Mouse (Mus musculus): ENCODE results near the gene Mbd6. TPM values are rescaled to one million over a fixed set of nuclear protein-coding genes. Genes with fewer than 3 reads are reported as not detected.
A peak's percentile ranks its signal among the peaks of the same experiment; 100 is the strongest.
"Not testable (repeated sequence)": the region's sequence is repeated elsewhere in the genome, so short reads cannot be mapped to it uniquely, and the experiment has no call there.

Gene Mbd6
- total RNA-seq, 2 experiments from 2014 or later = 6.1 to 33.0 TPM

- not testable (repeated sequence) for ATAC-seq (replicated peaks; ENCODE audit: low FRiP score, poor library complexity, severe bottlenecking)
Measured at GRCm38 (mm10) chr10:127314950-127315349, 26.1 kb upstream of the Mbd6 start.

GRCm38 (mm10) chr10:127313516-127313915, 24.7 kb upstream of the Mbd6 start:
- not testable (repeated sequence) for ATAC-seq (replicated peaks; ENCODE audit: low FRiP score, poor library complexity, severe bottlenecking)

- ATAC-seq (replicated peaks; ENCODE audit: low FRiP score, poor library complexity, severe bottlenecking) = no peak
Measured at GRCm38 (mm10) chr10:127312858-127313257, 24.0 kb upstream of the Mbd6 start.

- peak; percentile 74 for ATAC-seq (replicated peaks; ENCODE audit: low FRiP score, poor library complexity, severe bottlenecking)
Measured at GRCm38 (mm10) chr10:127312356-127312676, 23.5 kb upstream of the Mbd6 start.

- ATAC-seq (replicated peaks; ENCODE audit: low FRiP score, poor library complexity, severe bottlenecking) = peak; percentile 93
Measured at GRCm38 (mm10) chr10:127311476-127312355, 22.9 kb upstream of the Mbd6 start, which contains the start of gene Mars. TSS of gene Mars (minus strand) at chr10:127311786.

- peak; percentile 36 for ATAC-seq (replicated peaks; ENCODE audit: low FRiP score, poor library complexity, severe bottlenecking)
Measured at GRCm38 (mm10) chr10:127310523-127311475, 22.0 kb upstream of the Mbd6 start.

GRCm38 (mm10) chr10:127309167-127309566, 20.3 kb upstream of the Mbd6 start:
- ATAC-seq (replicated peaks; ENCODE audit: low FRiP score, poor library complexity, severe bottlenecking) = not testable (repeated sequence)

GRCm38 (mm10) chr10:127303136-127303535, 14.3 kb upstream of the Mbd6 start:
- no peak for ATAC-seq (replicated peaks; ENCODE audit: low FRiP score, poor library complexity, severe bottlenecking)

- ATAC-seq (replicated peaks; ENCODE audit: low FRiP score, poor library complexity, severe bottlenecking) = no peak
Measured at GRCm38 (mm10) chr10:127300361-127300760, 11.5 kb upstream of the Mbd6 start.

- no peak for ATAC-seq (replicated peaks; ENCODE audit: low FRiP score, poor library complexity, severe bottlenecking)
Measured at GRCm38 (mm10) chr10:127297015-127297871, 8.4 kb upstream of the Mbd6 start.

- ATAC-seq (replicated peaks; ENCODE audit: low FRiP score, poor library complexity, severe bottlenecking) = no peak
Measured at GRCm38 (mm10) chr10:127295986-127296794, 7.4 kb upstream of the Mbd6 start.

- ATAC-seq (replicated peaks; ENCODE audit: low FRiP score, poor library complexity, severe bottlenecking) = no peak
Measured at GRCm38 (mm10) chr10:127294895-127295510, 6.2 kb upstream of the Mbd6 start.

- ATAC-seq (replicated peaks; ENCODE audit: low FRiP score, poor library complexity, severe bottlenecking) = no peak
Measured at GRCm38 (mm10) chr10:127293590-127294113, 4.8 kb upstream of the Mbd6 start.

- ATAC-seq (replicated peaks; ENCODE audit: low FRiP score, poor library complexity, severe bottlenecking) = no peak
Measured at GRCm38 (mm10) chr10:127292987-127293538, 4.2 kb upstream of the Mbd6 start.

- ATAC-seq (replicated peaks; ENCODE audit: low FRiP score, poor library complexity, severe bottlenecking) = peak; percentile 38
Measured at GRCm38 (mm10) chr10:127291881-127292638, 3.2 kb upstream of the Mbd6 start.

GRCm38 (mm10) chr10:127290930-127291880, 2.4 kb upstream of the Mbd6 start:
- ATAC-seq (replicated peaks; ENCODE audit: low FRiP score, poor library complexity, severe bottlenecking) = peak; percentile 50
